Mouse (Mus musculus): Measurements from ENCODE around the gene Adap2. TPM values are rescaled to one million over a fixed set of nuclear protein-coding genes. Genes with fewer than 3 reads are reported as not detected.
A peak's percentile ranks its signal among the peaks of the same experiment; 100 is the strongest.
"Not testable (repeated sequence)": the region's sequence is repeated elsewhere in the genome, so short reads cannot be mapped to it uniquely, and the experiment has no call there.

Gene Adap2
- polyA plus RNA-seq, 1 experiment = 5.1 TPM

DNA sequence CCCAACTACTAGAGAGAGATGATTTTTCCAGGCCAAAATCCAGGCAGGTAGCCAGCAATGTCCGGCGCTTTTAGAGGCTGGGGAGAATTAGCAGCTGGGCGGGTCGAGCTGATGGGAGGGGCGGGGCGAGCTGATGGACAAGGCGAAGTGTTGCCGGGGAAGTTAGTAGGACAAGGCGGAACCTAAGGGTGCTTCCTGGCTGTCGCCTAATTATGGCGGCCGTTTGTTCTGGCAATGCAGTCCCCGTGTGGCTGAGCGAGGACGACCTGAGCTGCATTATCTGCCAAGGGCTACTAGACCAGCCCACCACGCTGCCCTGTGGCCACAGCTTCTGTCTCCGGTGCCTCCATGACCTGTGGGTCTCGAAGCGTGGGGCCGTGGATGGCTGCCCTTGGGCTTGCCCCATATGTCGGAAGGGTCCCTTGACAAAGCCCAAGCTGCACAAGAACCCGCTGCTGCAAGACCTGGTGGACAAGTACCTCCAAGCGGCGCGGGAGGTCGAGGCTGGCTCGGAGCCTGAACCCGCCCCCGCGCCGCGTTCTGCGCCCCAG, 29.9 kb downstream of the Adap2 start, which contains the start of gene Rnf135:
Gene Rnf135 (plus strand): TSS at position 147 of the 551 bp plus-strand sequence.
- 3% methylated on average over 33 of the region's 33 CpGs for WGBS
- Histone ChIP-seq H3K4me3 (ENCODE audit: control insufficient read depth, insufficient read depth, low read length) (peak within 1 kb of the TSS; percentile 71), H3K27ac (ENCODE audit: control insufficient read depth, insufficient read depth, low read length) (peak within 1 kb of the TSS; percentile 45; the same call in 1 of the 2 replicates), H3K27me3 (ENCODE audit: control insufficient read depth, insufficient read depth, low read length) (no peaks in the 10 kb centered on the region), H3K36me3 (ENCODE audit: control insufficient read depth, insufficient read depth, low read length) (no peaks in the 10 kb centered on the region), H3K4me1 (replicated peaks; ENCODE audit: control insufficient read depth, insufficient read depth, low read length) (no peaks in the 10 kb centered on the region)
- peak; percentile 58 for DNase-seq
- no peak for TF ChIP-seq POLR2A (IDR thresholded peaks at IDR 0.05; ENCODE audit: control insufficient read depth, extremely low read depth, insufficient read depth, low read length, poor library complexity)
- 0 out of 2 replicates have a peak, but pooled peaks have one; percentile 36 for TF ChIP-seq CTCF (IDR thresholded peaks at IDR 0.05; ENCODE audit: borderline replicate concordance, control insufficient read depth, extremely low read depth, insufficient read depth, low read length, poor library complexity)

DNA sequence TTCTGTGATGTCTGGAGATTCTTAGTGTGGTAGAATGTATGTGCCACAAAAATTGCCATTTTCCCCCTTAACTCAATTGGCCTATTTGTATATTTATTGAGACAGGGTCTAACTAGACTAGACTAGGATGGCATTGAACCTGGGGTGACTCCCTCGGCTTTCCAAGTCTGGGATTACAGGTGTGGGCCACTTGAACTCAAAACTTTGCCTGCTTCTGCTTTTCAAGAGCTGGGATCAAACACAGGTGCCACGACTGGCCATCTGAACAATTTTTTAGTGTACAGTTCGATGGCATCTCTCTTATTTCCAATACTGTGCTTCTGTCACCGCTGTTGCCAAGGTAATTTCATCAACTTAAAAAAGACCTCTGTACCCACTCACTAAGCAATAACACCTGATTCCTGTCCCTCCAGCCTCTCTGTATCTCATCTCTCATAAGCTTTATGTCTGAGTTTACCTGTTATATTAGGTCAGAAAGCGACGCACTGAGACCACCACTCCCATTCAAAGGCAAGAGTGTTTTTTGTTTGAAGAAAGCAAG, 30.7 kb downstream of the Adap2 start:
- no peak for TF ChIP-seq POLR2A (IDR thresholded peaks at IDR 0.05; ENCODE audit: control insufficient read depth, extremely low read depth, insufficient read depth, low read length, poor library complexity)
- no peak for TF ChIP-seq CTCF (IDR thresholded peaks at IDR 0.05; ENCODE audit: borderline replicate concordance, control insufficient read depth, extremely low read depth, insufficient read depth, low read length, poor library complexity)
- no peak overlapping the region for H3K4me3 ChIP-seq (ENCODE audit: control insufficient read depth, insufficient read depth, low read length)
- H3K27me3 ChIP-seq (ENCODE audit: control insufficient read depth, insufficient read depth, low read length) = no peaks in the 10 kb centered on the region
- no peak for DNase-seq
- WGBS = 85% methylated on average over 6 of the region's 6 CpGs
- H3K36me3 ChIP-seq (ENCODE audit: control insufficient read depth, insufficient read depth, low read length) = no peaks in the 10 kb centered on the region
- H3K27ac ChIP-seq (ENCODE audit: control insufficient read depth, insufficient read depth, low read length) = no peak overlapping the region
- no peaks in the 10 kb centered on the region for H3K4me1 ChIP-seq (replicated peaks; ENCODE audit: control insufficient read depth, insufficient read depth, low read length)

DNA sequence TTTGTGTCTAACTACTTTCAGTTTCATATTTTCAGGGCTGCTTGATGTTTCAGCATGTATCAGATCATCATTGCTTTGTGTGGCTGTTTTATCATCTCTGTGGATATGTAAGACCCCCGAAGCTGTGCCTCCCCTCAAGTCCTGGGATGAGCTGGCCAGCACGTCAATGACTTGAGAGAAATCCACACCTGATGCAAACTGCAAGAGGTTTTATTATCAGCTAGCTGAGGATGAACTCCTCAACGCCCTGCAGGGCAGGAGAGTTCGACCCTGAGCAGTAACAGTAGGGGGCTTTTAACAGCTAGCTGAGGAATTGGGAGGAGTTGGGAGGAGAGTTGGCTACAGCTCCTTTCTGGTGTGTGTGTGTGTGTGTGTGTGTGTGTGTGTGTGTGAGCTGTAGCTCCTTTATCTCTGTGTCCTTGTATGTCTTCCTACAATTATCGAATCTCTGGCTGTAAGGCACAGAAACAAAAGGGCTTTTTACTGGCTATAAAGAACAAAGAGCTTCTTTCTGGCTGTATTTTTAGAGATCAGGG, 31.6 kb downstream of the Adap2 start:
- H3K27ac ChIP-seq (ENCODE audit: control insufficient read depth, insufficient read depth, low read length); H3K36me3 ChIP-seq (ENCODE audit: control insufficient read depth, insufficient read depth, low read length); H3K27me3 ChIP-seq (ENCODE audit: control insufficient read depth, insufficient read depth, low read length); H3K4me1 ChIP-seq (replicated peaks; ENCODE audit: control insufficient read depth, insufficient read depth, low read length); H3K4me3 ChIP-seq (ENCODE audit: control insufficient read depth, insufficient read depth, low read length); DNase-seq: not testable (repeated sequence)
- WGBS = 79% methylated on average over 5 of the region's 5 CpGs

DNA sequence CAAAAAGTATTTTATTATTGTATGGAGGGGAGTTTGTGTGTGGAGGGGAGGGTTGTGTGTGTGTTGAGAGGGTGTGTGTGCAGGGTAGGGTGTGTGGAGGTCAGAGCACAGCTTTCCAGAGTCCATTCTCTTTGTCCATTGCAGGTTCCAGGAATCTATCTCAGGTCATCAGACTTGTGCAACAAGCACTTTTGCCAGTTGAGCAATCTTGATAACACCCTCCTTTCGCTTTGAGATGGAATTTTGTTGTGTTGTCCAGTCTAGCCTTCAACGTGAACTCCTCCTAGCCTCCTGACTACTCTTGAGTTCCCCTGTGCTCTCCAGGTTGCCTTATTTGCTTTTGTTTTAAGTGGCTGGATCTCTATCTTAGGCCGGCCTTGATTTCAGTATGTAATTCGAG, 36.4 kb downstream of the Adap2 start:
- H3K36me3 ChIP-seq (ENCODE audit: control insufficient read depth, insufficient read depth, low read length) = no peaks in the 10 kb centered on the region
- no peaks in the 10 kb centered on the region for H3K4me1 ChIP-seq (replicated peaks; ENCODE audit: control insufficient read depth, insufficient read depth, low read length)
- no peak overlapping the region for H3K27ac ChIP-seq (ENCODE audit: control insufficient read depth, insufficient read depth, low read length)
- 93% methylated on average over 4 of the region's 4 CpGs for WGBS
- H3K4me3 ChIP-seq (ENCODE audit: control insufficient read depth, insufficient read depth, low read length) = no peak overlapping the region
- DNase-seq = no peak
- TF ChIP-seq CTCF (IDR thresholded peaks at IDR 0.05; ENCODE audit: borderline replicate concordance, control insufficient read depth, extremely low read depth, insufficient read depth, low read length, poor library complexity) (no peak), POLR2A (IDR thresholded peaks at IDR 0.05; ENCODE audit: control insufficient read depth, extremely low read depth, insufficient read depth, low read length, poor library complexity) (no peak)
- H3K27me3 ChIP-seq (ENCODE audit: control insufficient read depth, insufficient read depth, low read length) = no peaks in the 10 kb centered on the region

DNA sequence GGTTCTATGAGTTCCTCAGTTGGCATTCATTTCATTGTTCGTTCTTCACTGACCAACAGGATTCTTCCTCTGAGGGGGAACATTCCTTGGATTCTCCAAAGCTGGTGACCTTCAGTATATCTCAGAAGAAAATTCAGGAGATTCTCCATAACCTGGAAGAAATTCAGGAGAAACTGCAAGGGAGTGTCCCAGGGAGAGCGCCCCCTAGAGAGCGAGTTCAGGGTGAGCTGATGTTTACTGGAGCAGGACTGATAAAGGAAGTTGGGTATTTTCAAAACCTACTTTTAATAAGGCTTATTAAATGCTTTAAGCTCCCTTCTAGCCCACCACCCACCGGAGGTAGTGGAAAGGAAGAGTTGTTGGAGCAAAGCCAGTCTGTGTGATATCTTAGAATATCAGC, 39.9 kb downstream of the Adap2 start:
- WGBS = 96% methylated on average over 4 of the region's 4 CpGs
- no peaks in the 10 kb centered on the region for H3K36me3 ChIP-seq (ENCODE audit: control insufficient read depth, insufficient read depth, low read length)
- TF ChIP-seq CTCF (IDR thresholded peaks at IDR 0.05; ENCODE audit: borderline replicate concordance, control insufficient read depth, extremely low read depth, insufficient read depth, low read length, poor library complexity) = no peak
- TF ChIP-seq POLR2A (IDR thresholded peaks at IDR 0.05; ENCODE audit: control insufficient read depth, extremely low read depth, insufficient read depth, low read length, poor library complexity) = no peak
- no peak overlapping the region for H3K4me3 ChIP-seq (ENCODE audit: control insufficient read depth, insufficient read depth, low read length)
- no peaks in the 10 kb centered on the region for H3K4me1 ChIP-seq (replicated peaks; ENCODE audit: control insufficient read depth, insufficient read depth, low read length)
- no peaks in the 10 kb centered on the region for H3K27me3 ChIP-seq (ENCODE audit: control insufficient read depth, insufficient read depth, low read length)
- no peak for DNase-seq
- H3K27ac ChIP-seq (ENCODE audit: control insufficient read depth, insufficient read depth, low read length) = no peak overlapping the region

DNA sequence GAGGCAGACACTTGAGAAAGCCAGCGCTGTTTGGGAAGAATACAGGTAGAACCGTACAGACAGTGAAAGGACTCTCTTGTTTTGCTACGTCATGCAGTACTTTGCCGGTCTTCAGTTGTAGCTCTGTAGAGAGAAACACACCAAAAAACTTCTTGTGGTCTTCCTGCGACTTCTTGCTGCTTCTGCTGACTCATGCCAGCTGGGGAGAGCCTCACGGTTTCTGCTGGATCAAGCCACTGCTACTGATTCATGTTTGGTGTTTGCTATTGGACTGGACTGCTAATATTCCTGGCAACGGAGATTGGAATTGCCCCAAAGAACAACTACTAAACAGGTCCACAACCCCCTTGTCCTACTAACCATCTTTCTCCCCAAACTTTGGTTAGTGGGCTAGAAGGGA, 42.4 kb downstream of the Adap2 start:
- H3K4me3 ChIP-seq (ENCODE audit: control insufficient read depth, insufficient read depth, low read length) = no peak overlapping the region
- 81% methylated on average over 7 of the region's 7 CpGs for WGBS
- H3K27me3 ChIP-seq (ENCODE audit: control insufficient read depth, insufficient read depth, low read length) = no peaks in the 10 kb centered on the region
- H3K36me3 ChIP-seq (ENCODE audit: control insufficient read depth, insufficient read depth, low read length) = no peaks in the 10 kb centered on the region
- no peaks in the 10 kb centered on the region for H3K4me1 ChIP-seq (replicated peaks; ENCODE audit: control insufficient read depth, insufficient read depth, low read length)
- H3K27ac ChIP-seq (ENCODE audit: control insufficient read depth, insufficient read depth, low read length) = no peak overlapping the region
- TF ChIP-seq POLR2A (IDR thresholded peaks at IDR 0.05; ENCODE audit: control insufficient read depth, extremely low read depth, insufficient read depth, low read length, poor library complexity) = no peak
- no peak for TF ChIP-seq CTCF (IDR thresholded peaks at IDR 0.05; ENCODE audit: borderline replicate concordance, control insufficient read depth, extremely low read depth, insufficient read depth, low read length, poor library complexity)
- no peak for DNase-seq

DNA sequence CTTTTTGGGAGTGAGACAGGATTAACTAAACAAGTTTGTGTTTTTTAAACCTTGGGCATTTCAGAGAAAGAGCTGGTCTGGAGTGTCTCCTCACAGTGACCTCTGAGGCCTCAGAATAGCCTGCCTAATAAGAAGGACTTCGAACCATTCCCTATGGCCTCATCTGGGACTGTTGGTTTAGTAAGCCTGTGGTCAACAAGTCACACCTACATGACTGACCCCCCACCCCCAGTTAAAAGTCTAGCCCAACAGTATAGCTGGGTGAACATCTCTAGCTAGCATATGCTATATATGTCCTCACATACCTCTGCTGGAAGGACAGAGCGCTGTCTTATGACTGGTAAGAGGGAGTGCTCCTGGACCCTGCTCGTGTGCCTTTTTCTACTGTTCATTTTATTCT, 45.4 kb downstream of the Adap2 start:
- no peak overlapping the region for H3K4me3 ChIP-seq (ENCODE audit: control insufficient read depth, insufficient read depth, low read length)
- DNase-seq = no peak
- H3K27ac ChIP-seq (ENCODE audit: control insufficient read depth, insufficient read depth, low read length) = no peak overlapping the region
- WGBS = 93% methylated on average over 3 of the region's 3 CpGs
- no peaks in the 10 kb centered on the region for H3K4me1 ChIP-seq (replicated peaks; ENCODE audit: control insufficient read depth, insufficient read depth, low read length)
- H3K27me3 ChIP-seq (ENCODE audit: control insufficient read depth, insufficient read depth, low read length) = no peaks in the 10 kb centered on the region
- TF ChIP-seq POLR2A (IDR thresholded peaks at IDR 0.05; ENCODE audit: control insufficient read depth, extremely low read depth, insufficient read depth, low read length, poor library complexity) = no peak
- no peak for TF ChIP-seq CTCF (IDR thresholded peaks at IDR 0.05; ENCODE audit: borderline replicate concordance, control insufficient read depth, extremely low read depth, insufficient read depth, low read length, poor library complexity)
- no peaks in the 10 kb centered on the region for H3K36me3 ChIP-seq (ENCODE audit: control insufficient read depth, insufficient read depth, low read length)

Data from thymus, adult 2 months (tissue).